Mouse (Mus musculus): ENCODE data around the gene Lrfn4. TPM values are rescaled to one million over a fixed set of nuclear protein-coding genes. Genes with fewer than 3 reads are reported as not detected.

The Lrfn4 gene
- polyA plus RNA-seq, 1 experiment from 2014 or later: 11.7 TPM

- no peak overlapping the region for H3K4me2 ChIP-seq (replicated peaks)
- H3K36me3 ChIP-seq: peaks cover 20% of the 10 kb centered on the region; the same call in 1 of the 2 replicates
- no peak for ATAC-seq (replicated peaks)
- H3K9ac ChIP-seq (replicated peaks): no peak overlapping the region
- no peaks in the 10 kb centered on the region for H3K9me3 ChIP-seq
- H3K4me1 ChIP-seq: peaks cover 30% of the 10 kb centered on the region
- H3K4me3 ChIP-seq: no peak overlapping the region
- no peak overlapping the region for H3K27ac ChIP-seq (replicated peaks)
- WGBS: 66% methylated on average over 5 of the region's 5 CpGs
- no peaks in the 10 kb centered on the region for H3K27me3 ChIP-seq
These were observed 7.3 kb upstream of the Lrfn4 start for GRCm38 (mm10) chr19:4622780-4623179.

- H3K4me3 ChIP-seq: no peak overlapping the region
- H3K4me1 ChIP-seq: peaks cover 23% of the 10 kb centered on the region
- H3K9ac ChIP-seq (replicated peaks): no peak overlapping the region
- H3K4me2 ChIP-seq (replicated peaks): no peak overlapping the region
- no peak for ATAC-seq (replicated peaks)
- H3K36me3 ChIP-seq: peaks cover 20% of the 10 kb centered on the region; the same call in 1 of the 2 replicates
- no peaks in the 10 kb centered on the region for H3K27me3 ChIP-seq
- H3K9me3 ChIP-seq: no peaks in the 10 kb centered on the region
- WGBS: 89% methylated on average over 7 of the region's 7 CpGs
- H3K27ac ChIP-seq (replicated peaks): no peak overlapping the region
These were observed 5.3 kb upstream of the Lrfn4 start for GRCm38 (mm10) chr19:4620721-4621120.

- ATAC-seq (replicated peaks): no peak
- H3K27me3 ChIP-seq: no peaks in the 10 kb centered on the region
- no peak overlapping the region for H3K27ac ChIP-seq (replicated peaks)
- 78% methylated on average over 10 of the region's 10 CpGs for WGBS
- peaks cover 20% of the 10 kb centered on the region; the same call in 1 of the 2 replicates for H3K36me3 ChIP-seq
- no peak overlapping the region for H3K4me2 ChIP-seq (replicated peaks)
- H3K4me1 ChIP-seq: peaks cover 20% of the 10 kb centered on the region
- H3K9ac ChIP-seq (replicated peaks): no peak overlapping the region
- H3K9me3 ChIP-seq: no peaks in the 10 kb centered on the region
- H3K4me3 ChIP-seq: no peak overlapping the region
These were observed 4.0 kb upstream of the Lrfn4 start for GRCm38 (mm10) chr19:4619461-4619860.

- Histone ChIP-seq H3K9ac (replicated peaks) (no peak overlapping the region), H3K9me3 (no peaks in the 10 kb centered on the region), H3K27me3 (no peaks in the 10 kb centered on the region), H3K4me2 (replicated peaks) (no peak overlapping the region), H3K27ac (replicated peaks) (no peak overlapping the region), H3K4me3 (no peak overlapping the region), H3K4me1 (peaks cover 24% of the 10 kb centered on the region), H3K36me3 (peaks cover 20% of the 10 kb centered on the region)
- no peak for ATAC-seq (replicated peaks)
- WGBS: 25% methylated on average over 18 of the region's 18 CpGs
These were observed 2.7 kb upstream of the Lrfn4 start for GRCm38 (mm10) chr19:4618183-4618582.

GRCm38 (mm10) chr19:4616546-4616945, 1.1 kb upstream of the Lrfn4 start:
- Histone ChIP-seq H3K27ac (replicated peaks) (peak overlapping the region; percentile 96; the same call in 1 of the 2 replicates), H3K9me3 (no peaks in the 10 kb centered on the region), H3K4me2 (replicated peaks) (no peak overlapping the region), H3K27me3 (no peaks in the 10 kb centered on the region), H3K4me1 (peaks cover 39% of the 10 kb centered on the region), H3K9ac (replicated peaks) (no peak overlapping the region), H3K4me3 (no peak overlapping the region), H3K36me3 (peaks cover 21% of the 10 kb centered on the region)
- no peak for ATAC-seq (replicated peaks)
- WGBS: 38% methylated on average over 4 of the region's 4 CpGs

GRCm38 (mm10) chr19:4614305-4615150, 939 bp downstream of the Lrfn4 start:
- Histone ChIP-seq H3K4me3 (peak overlapping the region; percentile 99), H3K4me1 (peaks cover 42% of the 10 kb centered on the region), H3K9ac (replicated peaks) (peak overlapping the region; percentile 100), H3K27me3 (no peaks in the 10 kb centered on the region), H3K27ac (replicated peaks) (peak overlapping the region; percentile 96), H3K4me2 (replicated peaks) (peak overlapping the region; percentile 87), H3K9me3 (no peaks in the 10 kb centered on the region), H3K36me3 (peaks cover 28% of the 10 kb centered on the region)
- 16% methylated on average over 46 of the region's 49 CpGs for WGBS
- no peak; the same call in 1 of the 2 replicates for ATAC-seq (replicated peaks)

GRCm38 (mm10) chr19:4613464-4614304, 1.8 kb downstream of the Lrfn4 start:
- peaks cover 42% of the 10 kb centered on the region for H3K4me1 ChIP-seq
- no peak overlapping the region for H3K27ac ChIP-seq (replicated peaks)

GRCm38 (mm10) chr19:4612181-4612961, 3.1 kb downstream of the Lrfn4 start:
- peaks cover 42% of the 10 kb centered on the region for H3K4me1 ChIP-seq
- peaks cover 28% of the 10 kb centered on the region for H3K36me3 ChIP-seq
- ATAC-seq (replicated peaks): no peak
- H3K27ac ChIP-seq (replicated peaks): no peak overlapping the region
- H3K9me3 ChIP-seq: no peaks in the 10 kb centered on the region
- 91% methylated on average over 19 of the region's 19 CpGs for WGBS
- no peaks in the 10 kb centered on the region for H3K27me3 ChIP-seq
- no peak overlapping the region for H3K4me2 ChIP-seq (replicated peaks)
- no peak overlapping the region for H3K4me3 ChIP-seq
- peak overlapping the region; percentile 13; the same call in 1 of the 2 replicates for H3K9ac ChIP-seq (replicated peaks)

More at GRCm38 (mm10) chr19:4613464-4614304, 1.8 kb downstream of the Lrfn4 start:
- peaks cover 28% of the 10 kb centered on the region for H3K36me3 ChIP-seq
- peak overlapping the region; percentile 87 for H3K4me2 ChIP-seq (replicated peaks)
- H3K9ac ChIP-seq (replicated peaks): peak overlapping the region; percentile 100
- no peak for ATAC-seq (replicated peaks)
- no peaks in the 10 kb centered on the region for H3K27me3 ChIP-seq
- H3K9me3 ChIP-seq: no peaks in the 10 kb centered on the region
- H3K4me3 ChIP-seq: peak overlapping the region; percentile 99
- WGBS: 90% methylated on average over 33 of the region's 33 CpGs

- no peak for ATAC-seq (replicated peaks)
- 62% methylated on average over 4 of the region's 4 CpGs for WGBS
- H3K27ac ChIP-seq (replicated peaks): no peak overlapping the region
These were observed 5.4 kb downstream of the Lrfn4 start for GRCm38 (mm10) chr19:4610109-4610508.

GRCm38 (mm10) chr19:4608511-4608910, 7.0 kb downstream of the Lrfn4 start:
- Histone ChIP-seq H3K4me2 (replicated peaks) (no peak overlapping the region), H3K9ac (replicated peaks) (no peak overlapping the region), H3K36me3 (peaks cover 26% of the 10 kb centered on the region), H3K9me3 (no peaks in the 10 kb centered on the region), H3K4me3 (no peak overlapping the region), H3K4me1 (peaks cover 25% of the 10 kb centered on the region), H3K27ac (replicated peaks) (no peak overlapping the region), H3K27me3 (no peaks in the 10 kb centered on the region)
- ATAC-seq (replicated peaks): no peak
- WGBS: 86% methylated on average over 4 of the region's 4 CpGs

More at GRCm38 (mm10) chr19:4610109-4610508, 5.4 kb downstream of the Lrfn4 start:
- no peaks in the 10 kb centered on the region for H3K9me3 ChIP-seq
- peaks cover 33% of the 10 kb centered on the region for H3K4me1 ChIP-seq
- H3K36me3 ChIP-seq: peaks cover 28% of the 10 kb centered on the region
- H3K4me2 ChIP-seq (replicated peaks): no peak overlapping the region
- H3K9ac ChIP-seq (replicated peaks): no peak overlapping the region
- no peak overlapping the region for H3K4me3 ChIP-seq
- H3K27me3 ChIP-seq: no peaks in the 10 kb centered on the region

GRCm38 (mm10) chr19:4607406-4607805, 8.1 kb downstream of the Lrfn4 start:
- no peak overlapping the region for H3K27ac ChIP-seq (replicated peaks)
- 92% methylated on average over 12 of the region's 12 CpGs for WGBS
- H3K4me2 ChIP-seq (replicated peaks): no peak overlapping the region
- no peaks in the 10 kb centered on the region for H3K9me3 ChIP-seq
- no peak for ATAC-seq (replicated peaks)
- peaks cover 16% of the 10 kb centered on the region for H3K36me3 ChIP-seq
- H3K4me3 ChIP-seq: no peak overlapping the region
- H3K27me3 ChIP-seq: no peaks in the 10 kb centered on the region
- peaks cover 14% of the 10 kb centered on the region for H3K4me1 ChIP-seq
- H3K9ac ChIP-seq (replicated peaks): no peak overlapping the region

All from forebrain, embryonic 15.5 days (tissue).